Mouse (Mus musculus) large intestine, adult 2 months (tissue): ENCODE measurements around the gene Serf2. TPM values are rescaled to one million over a fixed set of nuclear protein-coding genes. Genes with fewer than 3 reads are reported as not detected.
"Not testable (repeated sequence)": the region's sequence is repeated elsewhere in the genome, so short reads cannot be mapped to it uniquely, and the experiment has no call there.

Source experiments
- DNase-seq: peaks from one replicate; pipeline ENCODE4 v3.0.0-alpha.2; 2012; ENCODE audit warnings: low read depth, low spot score
- WGBS: fragments of 180-500 bp; shearing (Covaris S2); methylation state at CpG from one replicate; pipeline ENCODE4 v1.1.7; 2018; 5-methylcytosine and 5-hydroxymethylcytosine counted together
- polyA plus RNA-seq: library from polyadenylated mRNA; depleted of rRNA; stranded (reverse); fragments of >200 nt; gene quantifications from 2 replicates; pipeline ENCODE4 v1.2.3, GENCODE M21; 2012

Serf2 gene
- polyA plus RNA-seq, 1 experiment, result 485 TPM

GRCm38 (mm10) chr2:121445117-121445516 is 3.9 kb upstream of the Serf2 start:
- WGBS, result 81% methylated on average over 3 of the region's 3 CpGs
- no peak for DNase-seq

GRCm38 (mm10) chr2:121446506-121446905 is 2.5 kb upstream of the Serf2 start:
- 65% methylated on average over 4 of the region's 4 CpGs for WGBS
- no peak for DNase-seq

GRCm38 (mm10) chr2:121447006-121447405 is 2.0 kb upstream of the Serf2 start:
- WGBS, result 66% methylated on average over 3 of the region's 3 CpGs

GRCm38 (mm10) chr2:121448136-121448535 is 859 bp upstream of the Serf2 start:
- 9% methylated on average over 9 of the region's 9 CpGs for WGBS
- DNase-seq, result no peak

More at GRCm38 (mm10) chr2:121447006-121447405, 2.0 kb upstream of the Serf2 start:
- no peak for DNase-seq

GRCm38 (mm10) chr2:121449545-121450011 is 583 bp downstream of the Serf2 start:
- 1% methylated on average over 54 of the region's 54 CpGs for WGBS
- DNase-seq, result no peak

GRCm38 (mm10) chr2:121450093-121450492 is 1.1 kb downstream of the Serf2 start:
- DNase-seq, result no peak
- 2% methylated on average over 7 of the region's 7 CpGs for WGBS

- 81% methylated on average over 4 of the region's 4 CpGs for WGBS
- no peak for DNase-seq
Measured at GRCm38 (mm10) chr2:121452361-121452760, 3.4 kb downstream of the Serf2 start.

GRCm38 (mm10) chr2:121452990-121453389 is 4.0 kb downstream of the Serf2 start, which contains the start of gene Hypk:
Gene Hypk (plus strand): TSS chr2:121453290.
- DNase-seq, result no peak
- 52% methylated on average over 4 of the region's 4 CpGs for WGBS

GRCm38 (mm10) chr2:121453917-121454316 is 4.9 kb downstream of the Serf2 start:
- WGBS, result 86% methylated on average over 6 of the region's 6 CpGs
- DNase-seq, result no peak

GRCm38 (mm10) chr2:121455534-121455933 is 6.5 kb downstream of the Serf2 start:
- WGBS, result 70% methylated on average over 5 of the region's 5 CpGs
- no peak for DNase-seq

GRCm38 (mm10) chr2:121456692-121457642 is 8.0 kb downstream of the Serf2 start, which contains the start of gene Serinc4:
Gene Serinc4 (minus strand): TSS chr2:121456781.
- DNase-seq, result peak; percentile 74
- WGBS, result 3% methylated on average over 41 of the region's 41 CpGs

GRCm38 (mm10) chr2:121460071-121460470 is 11.1 kb downstream of the Serf2 start:
- 50% methylated on average over 2 of the region's 2 CpGs for WGBS
- no peak for DNase-seq

- 61% methylated on average over 2 of the region's 6 CpGs for WGBS
- not testable (repeated sequence) for DNase-seq
Measured at GRCm38 (mm10) chr2:121468982-121469381, 20.0 kb downstream of the Serf2 start.

- not testable (repeated sequence) for DNase-seq
- WGBS, result 83% methylated on average over 3 of the region's 3 CpGs
Measured at GRCm38 (mm10) chr2:121472783-121473182, 23.8 kb downstream of the Serf2 start.

- 4% methylated on average over 41 of the region's 41 CpGs for WGBS
- peak; percentile 81 for DNase-seq
Measured at GRCm38 (mm10) chr2:121473301-121474179, 24.5 kb downstream of the Serf2 start, which contains the start of gene Mfap1b. Gene Mfap1b (minus strand): TSS chr2:121474067.

GRCm38 (mm10) chr2:121474180-121474535 is 25.2 kb downstream of the Serf2 start:
- no peak for DNase-seq
- 25% methylated on average over 8 of the region's 8 CpGs for WGBS

GRCm38 (mm10) chr2:121475306-121475705 is 26.3 kb downstream of the Serf2 start:
- WGBS, result 94% methylated on average over 2 of the region's 2 CpGs
- not testable (repeated sequence) for DNase-seq

- WGBS, result 88% methylated on average over 3 of the region's 3 CpGs
- no peak for DNase-seq
Measured at GRCm38 (mm10) chr2:121477491-121478266, 28.7 kb downstream of the Serf2 start.

GRCm38 (mm10) chr2:121480498-121480897 is 31.5 kb downstream of the Serf2 start:
- no peak for DNase-seq
- 46% methylated on average over 3 of the region's 3 CpGs for WGBS
